Mouse (Mus musculus) kidney, postnatal 10 days (tissue): ENCODE results near the gene Tcaim.
"Not testable (repeated sequence)": the region's sequence is repeated elsewhere in the genome, so short reads cannot be mapped to it uniquely, and the experiment has no call there.

Experiments
- DNase-seq: peaks from one replicate; pipeline ENCODE4 v3.0.0; 2021; ENCODE audit warnings: mixed read lengths

The Tcaim gene

GRCm38 (mm10) chr9:122805053-122805844 is at the start of gene Tcaim:
TSS of gene Tcaim (plus strand) at chr9:122805539.
- DNase-seq = peak; percentile 96

GRCm38 (mm10) chr9:122757614-122758013 is 47.7 kb upstream of the Tcaim start:
- DNase-seq = no peak

- no peak for DNase-seq
Observed at GRCm38 (mm10) chr9:122760111-122760510, 45.2 kb upstream of the Tcaim start.

GRCm38 (mm10) chr9:122785231-122785630 is 20.1 kb upstream of the Tcaim start:
- DNase-seq = no peak

- no peak for DNase-seq
Observed at GRCm38 (mm10) chr9:122786534-122786933, 18.8 kb upstream of the Tcaim start.

GRCm38 (mm10) chr9:122805845-122806341 is 554 bp downstream of the Tcaim start:
- DNase-seq = no peak

GRCm38 (mm10) chr9:122807186-122807585 is 1.8 kb downstream of the Tcaim start:
- no peak for DNase-seq

- DNase-seq = no peak
Observed at GRCm38 (mm10) chr9:122810212-122810611, 4.9 kb downstream of the Tcaim start.

- no peak for DNase-seq
Observed at GRCm38 (mm10) chr9:122812386-122812785, 7.0 kb downstream of the Tcaim start.

GRCm38 (mm10) chr9:122814775-122815174 is 9.4 kb downstream of the Tcaim start:
- no peak for DNase-seq

- peak; percentile 16 for DNase-seq
Observed at GRCm38 (mm10) chr9:122815239-122815851, 10.0 kb downstream of the Tcaim start.

- no peak for DNase-seq
Observed at GRCm38 (mm10) chr9:122823374-122824017, 18.2 kb downstream of the Tcaim start.

- no peak for DNase-seq
Observed at GRCm38 (mm10) chr9:122826743-122827142, 21.4 kb downstream of the Tcaim start.

- DNase-seq = no peak
Observed at GRCm38 (mm10) chr9:122829826-122830380, 24.6 kb downstream of the Tcaim start.

- no peak for DNase-seq
Observed at GRCm38 (mm10) chr9:122836126-122836525, 30.8 kb downstream of the Tcaim start.

- DNase-seq = peak; percentile 71
Observed at GRCm38 (mm10) chr9:122836790-122837189, 31.5 kb downstream of the Tcaim start.

- no peak for DNase-seq
Observed at GRCm38 (mm10) chr9:122837216-122837615, 31.9 kb downstream of the Tcaim start.

GRCm38 (mm10) chr9:122837680-122838079 is 32.3 kb downstream of the Tcaim start:
- peak; percentile 76 for DNase-seq

- no peak for DNase-seq
Observed at GRCm38 (mm10) chr9:122843760-122844159, 38.4 kb downstream of the Tcaim start, which contains the start of gene Gm35549. TSS of gene Gm35549 (minus strand) at chr9:122844035.

- DNase-seq = no peak
Observed at GRCm38 (mm10) chr9:122845621-122846020, 40.3 kb downstream of the Tcaim start.

- DNase-seq = peak; percentile 45
Observed at GRCm38 (mm10) chr9:122846156-122846555, 40.8 kb downstream of the Tcaim start.

GRCm38 (mm10) chr9:122847811-122848311 is 42.5 kb downstream of the Tcaim start:
- DNase-seq = not testable (repeated sequence)

GRCm38 (mm10) chr9:122854526-122854925 is 49.2 kb downstream of the Tcaim start:
- no peak for DNase-seq
